Mouse (Mus musculus): ENCODE measurements around the gene Cox7a2.

Cox7a2 gene

DNA sequence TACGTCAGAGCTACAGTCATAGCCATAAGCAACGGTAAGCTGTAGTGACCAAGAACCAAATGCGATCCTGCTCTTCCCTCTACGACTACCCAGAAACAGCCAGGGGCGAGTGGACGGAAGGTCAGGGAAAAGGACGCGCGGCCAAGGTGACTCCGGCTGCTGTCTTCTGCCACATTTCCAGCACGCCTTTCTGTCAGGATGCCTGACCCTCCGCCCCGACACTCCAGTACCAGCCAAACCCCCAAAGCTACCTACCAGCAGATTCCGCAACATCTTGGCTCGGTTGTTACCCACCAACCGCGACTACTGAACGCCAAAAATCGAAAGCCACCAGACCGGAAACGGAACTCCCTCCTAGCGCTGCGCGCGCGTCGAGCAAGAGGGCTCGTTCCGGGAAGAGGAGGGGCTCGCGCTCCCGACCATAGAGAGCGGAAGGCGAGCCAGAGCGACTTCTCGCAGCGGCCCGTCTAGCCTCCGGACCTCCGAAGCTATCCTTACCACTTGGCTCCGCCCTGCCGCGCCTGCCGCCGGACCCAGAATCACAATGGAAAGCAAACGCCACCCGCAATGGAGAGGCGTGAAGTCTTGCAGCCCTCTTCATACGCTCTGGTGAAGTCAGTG lies at the start of gene Cox7a2:
Gene Cox7a2 (minus strand): TSS at position 494 of the 621 bp plus-strand sequence.
- DNase-seq = peak; percentile 99

DNA sequence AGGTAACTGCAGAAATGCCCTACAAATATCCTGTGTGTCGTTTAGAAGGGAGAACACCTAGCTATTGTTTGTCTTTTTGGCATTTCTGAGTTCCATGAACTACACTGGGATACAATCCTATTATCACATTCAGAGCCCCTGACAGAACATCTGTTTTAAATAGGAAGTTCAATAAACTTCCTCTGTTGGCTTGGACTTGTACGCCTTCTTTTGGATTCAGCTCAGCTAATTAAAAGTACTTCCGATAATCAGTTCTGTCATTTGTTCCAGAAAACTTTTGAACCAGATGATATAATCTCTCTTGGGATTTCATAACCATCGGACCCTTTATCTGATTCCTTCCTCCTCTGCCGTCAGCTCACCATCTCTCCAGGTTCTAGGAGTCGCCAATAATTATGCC lies 49.7 kb upstream of the Cox7a2 start:
- DNase-seq = no peak

DNA sequence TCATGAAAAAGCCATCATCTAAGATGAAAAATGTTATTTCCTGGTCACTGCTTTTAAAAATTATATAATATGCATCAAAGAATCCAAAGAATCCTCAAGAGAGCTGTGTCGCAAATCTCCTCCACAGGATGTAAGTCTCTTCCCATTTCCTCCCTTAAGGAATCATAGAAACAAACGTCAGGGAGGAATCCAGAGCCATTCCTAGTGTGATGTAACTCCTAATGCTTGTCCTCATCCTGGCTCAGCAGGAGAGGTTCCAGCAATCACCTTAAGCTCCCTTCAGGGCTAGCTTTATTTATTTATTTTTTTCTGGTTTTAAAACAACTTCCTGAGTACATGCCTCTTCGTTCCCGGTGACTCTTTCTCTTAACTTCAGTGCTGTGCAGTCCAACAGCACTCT lies 47.5 kb upstream of the Cox7a2 start:
- DNase-seq = no peak

DNA sequence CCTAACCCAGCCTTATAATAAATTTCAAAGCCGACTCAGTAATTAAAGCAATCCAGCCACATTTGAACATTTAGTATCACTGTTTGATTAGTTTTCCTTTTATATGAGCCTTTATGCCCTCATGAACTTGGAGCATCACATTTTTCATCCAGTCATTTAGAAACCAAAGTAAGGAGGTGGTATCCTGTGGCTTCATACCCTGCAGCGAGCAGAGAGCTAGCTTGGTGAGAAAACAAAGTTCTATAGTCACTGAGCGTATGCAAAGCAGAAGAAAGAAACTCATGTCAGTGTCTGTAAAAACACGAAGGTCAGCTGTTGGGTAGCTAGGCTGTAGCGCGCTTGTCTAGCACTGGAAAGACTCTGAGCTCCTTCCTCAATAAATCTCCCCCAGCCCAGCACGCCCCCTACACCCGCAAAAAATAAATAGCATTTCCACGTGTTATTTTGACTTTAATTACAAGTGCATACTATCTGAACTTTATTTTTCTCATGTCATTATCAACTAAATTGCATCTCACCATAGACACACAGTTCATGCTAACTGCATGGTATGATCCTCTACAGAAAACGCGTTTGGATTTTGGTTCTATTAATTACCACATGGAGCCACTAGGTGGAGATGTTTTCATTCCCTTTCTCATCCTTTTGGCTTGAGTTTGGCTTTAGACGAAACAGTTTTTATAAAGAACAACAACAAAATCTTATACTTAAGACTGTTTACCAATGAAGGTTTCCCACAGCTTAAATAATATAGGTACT lies 46.8 kb upstream of the Cox7a2 start:
- DNase-seq = peak; percentile 68

DNA sequence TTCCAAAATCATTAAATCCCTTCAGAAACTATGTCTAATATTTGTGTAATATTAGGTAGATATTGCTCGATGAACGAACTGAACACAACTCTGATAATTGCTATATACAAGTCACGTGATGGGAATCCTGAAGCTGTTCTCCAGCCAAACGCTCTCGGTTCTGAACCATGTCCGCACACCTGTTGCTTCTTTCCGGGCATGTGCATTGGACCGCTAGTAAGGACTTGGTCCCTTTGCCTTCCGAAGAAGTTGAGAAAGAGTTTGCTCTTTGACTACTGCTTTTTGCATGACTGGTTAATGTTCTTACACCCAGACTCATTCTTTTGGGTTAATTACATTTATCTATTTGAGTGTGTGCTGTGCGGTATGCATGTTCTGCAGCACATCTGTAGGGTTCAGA lies 45.7 kb upstream of the Cox7a2 start:
- no peak for DNase-seq

DNA sequence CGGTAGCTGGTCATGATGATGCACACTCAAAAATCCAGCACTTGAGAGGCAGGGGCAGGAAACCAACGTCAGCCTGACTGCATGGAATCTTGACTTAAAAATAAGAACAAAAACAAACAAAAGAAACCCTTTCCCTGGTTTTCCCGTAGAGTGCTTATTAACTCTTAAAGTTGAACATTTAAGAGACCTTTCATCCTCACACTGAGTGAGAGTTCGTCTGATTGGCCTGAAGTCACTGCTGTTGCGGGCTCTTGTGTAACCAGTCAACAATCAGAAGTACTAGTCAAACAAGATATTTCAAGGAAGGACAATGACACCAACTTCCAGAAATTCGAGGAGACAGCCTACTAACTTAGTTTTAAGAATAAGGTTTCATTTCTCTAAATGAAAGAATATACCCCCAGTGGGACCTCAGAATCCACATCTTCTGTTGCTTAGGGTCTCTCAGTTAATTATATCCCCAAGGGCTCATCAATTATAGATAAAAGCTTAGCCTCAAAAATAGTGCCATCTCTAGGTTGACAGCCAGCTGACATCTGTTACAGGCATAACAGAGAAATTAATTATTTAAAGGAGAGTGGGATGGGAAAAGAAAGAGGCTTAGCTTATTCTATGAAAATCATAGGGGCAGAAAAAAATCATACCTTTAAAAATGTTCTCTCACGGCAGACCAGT lies 36.9 kb upstream of the Cox7a2 start:
- DNase-seq = no peak

DNA sequence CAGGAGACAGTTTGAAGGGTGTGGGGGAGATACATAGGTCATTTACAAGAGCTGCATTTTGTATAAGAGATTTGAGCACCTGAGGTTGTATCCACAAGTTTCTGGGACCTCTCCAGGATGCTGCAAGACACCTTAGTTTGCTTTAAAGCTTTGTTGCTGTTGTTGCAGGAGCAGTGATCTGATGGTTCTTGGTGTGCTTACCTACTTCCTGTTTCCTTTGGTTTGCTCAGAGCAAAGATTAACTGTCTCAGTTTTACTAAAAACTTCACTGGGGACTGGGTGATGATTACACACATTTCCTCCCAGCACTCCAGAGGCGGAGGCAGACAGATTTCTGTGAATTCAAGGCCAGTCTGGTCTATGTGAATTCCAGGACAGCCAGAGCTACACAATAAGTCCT lies 35.4 kb upstream of the Cox7a2 start:
- no peak for DNase-seq

DNA sequence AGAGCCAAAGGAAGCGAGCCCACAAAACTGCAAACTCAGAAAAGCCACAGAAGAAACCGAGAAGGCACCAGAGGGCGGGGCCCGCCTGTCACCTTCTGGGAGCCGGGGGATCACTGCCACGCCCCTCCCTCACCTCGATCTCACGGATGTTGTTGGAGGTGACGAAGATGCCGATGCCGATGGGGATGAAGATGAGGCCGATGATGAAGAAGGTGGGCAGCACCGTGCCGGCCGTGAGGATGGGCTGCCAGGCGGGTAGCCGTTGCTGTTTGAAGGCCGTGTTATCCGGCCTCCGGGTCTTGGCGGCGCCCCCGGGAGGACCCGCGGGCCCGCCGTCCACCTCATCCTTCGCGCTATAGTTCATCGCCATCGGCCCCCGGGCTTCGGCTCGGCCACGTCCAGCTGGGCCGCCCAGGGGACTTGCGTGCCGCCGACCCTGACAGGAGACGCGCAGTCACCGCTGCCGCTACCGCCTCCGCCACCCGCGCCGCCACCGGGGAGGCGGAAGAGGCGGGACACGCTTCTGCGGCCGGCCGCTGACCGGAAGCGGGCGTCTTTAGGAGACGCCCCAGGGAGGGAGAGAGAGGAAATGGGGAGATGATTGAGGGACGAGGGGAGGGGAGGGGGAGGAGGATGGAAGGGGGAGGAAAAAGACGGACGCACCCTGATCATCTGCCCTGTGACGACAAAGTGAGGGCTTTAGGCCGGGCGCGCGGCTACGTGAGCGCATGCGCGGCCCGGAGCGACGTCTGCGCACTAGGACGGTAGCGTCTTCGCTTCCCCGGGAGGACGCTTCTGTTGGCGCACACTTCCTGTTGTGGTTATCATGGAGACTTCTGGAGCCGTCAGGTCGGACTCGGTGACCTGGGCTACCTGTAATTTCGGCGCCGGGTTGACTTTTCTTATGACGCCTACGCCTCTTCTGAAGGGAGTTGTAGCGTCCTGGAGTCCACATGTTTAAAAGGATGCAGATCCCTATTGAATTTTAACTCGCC lies 33.5 kb upstream of the Cox7a2 start, which contains the start of gene Tmem30a:
Gene Tmem30a (minus strand): TSS at position 667 of the 995 bp plus-strand sequence.
- DNase-seq = peak; percentile 99

DNA sequence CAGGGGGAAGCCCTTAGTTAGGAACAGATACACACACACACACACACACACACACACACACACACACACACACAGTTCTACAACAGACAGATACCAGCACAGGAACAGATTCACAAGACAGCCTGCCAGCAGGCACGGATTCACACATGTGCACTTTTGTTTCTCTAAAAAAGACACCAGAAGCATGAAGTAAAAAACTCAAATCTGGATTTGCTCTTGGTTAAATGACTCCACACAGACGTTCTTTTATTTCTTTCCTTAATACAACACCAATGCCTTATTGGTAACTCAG lies 26.1 kb upstream of the Cox7a2 start:
- no peak for DNase-seq

DNA sequence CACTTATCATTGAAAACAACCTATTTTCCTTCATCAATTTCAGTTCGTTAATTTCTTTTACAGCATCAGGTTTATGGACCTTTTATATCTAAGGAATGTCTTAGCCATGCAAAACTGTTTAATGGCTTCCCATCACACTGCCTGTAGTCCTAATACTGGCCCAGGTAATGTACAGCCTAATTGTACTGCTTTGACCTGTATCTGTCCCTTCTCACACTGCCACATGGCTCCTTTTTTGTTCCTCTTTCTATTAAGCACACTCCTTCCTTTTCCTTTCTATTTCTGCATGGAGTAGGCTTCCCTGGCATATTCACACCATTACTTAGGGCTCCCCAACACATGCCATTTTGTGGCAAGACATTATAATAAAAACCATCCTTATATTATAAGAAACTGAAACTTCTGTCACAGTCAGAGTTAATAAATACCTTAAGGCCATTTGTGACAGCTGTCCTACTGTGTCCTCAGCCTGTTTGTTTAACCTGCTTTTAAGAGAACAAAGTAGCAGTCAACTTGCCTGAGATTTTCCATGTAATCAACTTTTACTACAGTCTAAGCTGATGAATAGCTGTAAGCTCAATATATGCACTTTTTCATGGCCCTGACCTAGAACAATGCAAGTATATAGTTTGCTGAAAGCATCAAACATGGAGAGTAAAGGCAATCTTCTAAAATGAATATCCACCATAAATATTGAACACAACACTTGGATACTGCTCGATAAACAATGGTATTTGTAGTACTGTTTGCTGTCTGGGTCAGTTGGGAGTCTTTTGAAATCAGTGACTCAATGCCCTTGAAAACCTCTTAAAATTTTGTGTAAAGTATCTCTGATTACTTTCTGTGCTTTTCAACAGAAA lies 25.5 kb upstream of the Cox7a2 start:
- DNase-seq = no peak

DNA sequence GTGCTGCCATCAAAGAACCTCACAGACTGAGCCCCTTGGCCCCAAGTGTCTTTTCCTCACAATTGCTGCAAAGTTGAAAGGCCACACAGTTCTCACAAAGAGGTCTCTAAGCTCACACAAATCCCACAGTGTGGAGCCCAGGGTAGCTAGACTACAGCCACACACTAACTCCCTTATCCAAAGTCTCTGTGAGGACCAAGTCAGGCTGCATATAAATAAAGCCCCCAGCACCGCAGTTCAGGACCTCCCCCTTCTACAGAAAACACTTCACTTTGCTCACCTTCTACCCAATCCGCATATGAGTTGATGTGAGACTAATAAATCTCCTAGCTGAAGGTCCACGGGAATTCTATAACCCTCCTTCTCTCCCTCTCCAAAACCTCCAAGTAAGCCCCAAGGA lies 24.8 kb upstream of the Cox7a2 start:
- no peak for DNase-seq

DNA sequence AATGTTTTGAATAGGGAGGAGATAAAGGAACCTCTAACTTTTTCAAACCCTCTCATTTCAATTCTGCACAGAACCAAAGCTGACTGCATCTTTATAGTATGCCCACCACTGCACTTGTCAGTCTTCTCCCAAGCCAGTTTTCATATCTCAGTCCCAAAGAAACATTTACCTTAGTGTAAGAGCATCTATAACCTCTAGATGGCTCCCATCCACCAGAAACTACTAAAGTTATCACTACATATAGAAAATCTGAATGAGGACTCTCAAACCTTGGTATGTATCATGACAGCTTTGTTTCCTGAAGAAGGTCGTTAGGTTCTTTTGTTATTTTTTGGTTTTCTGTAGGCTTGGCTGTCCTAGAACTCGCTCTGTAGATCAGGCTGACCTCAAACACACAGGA lies 19.7 kb upstream of the Cox7a2 start:
- DNase-seq = peak; percentile 25

DNA sequence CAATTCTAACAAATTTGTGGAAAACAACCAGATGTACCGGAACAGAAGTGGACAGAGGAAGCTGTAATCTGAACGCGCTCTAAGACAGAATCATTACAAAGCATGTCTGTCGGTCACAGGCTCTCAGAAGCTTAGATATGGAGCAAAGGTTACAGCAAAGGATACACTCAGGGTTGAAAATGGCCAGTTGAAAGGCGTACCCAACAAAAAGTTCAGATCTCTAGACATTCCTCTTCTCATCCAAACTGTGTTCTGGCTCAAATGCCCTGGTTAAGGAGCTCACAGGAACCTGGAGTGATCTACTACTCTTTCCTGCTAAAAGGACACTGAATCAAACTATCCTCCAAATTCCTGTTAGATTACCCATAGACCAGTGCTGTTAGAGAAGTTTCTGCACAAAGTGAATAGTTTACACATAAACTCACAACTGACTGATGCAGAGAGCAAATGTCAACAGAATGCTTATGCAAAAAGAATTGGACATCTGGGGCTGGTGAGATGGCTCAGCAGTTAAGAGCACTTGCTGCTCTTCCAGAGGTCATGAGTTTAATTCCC lies 7.4 kb upstream of the Cox7a2 start:
- no peak for DNase-seq

DNA sequence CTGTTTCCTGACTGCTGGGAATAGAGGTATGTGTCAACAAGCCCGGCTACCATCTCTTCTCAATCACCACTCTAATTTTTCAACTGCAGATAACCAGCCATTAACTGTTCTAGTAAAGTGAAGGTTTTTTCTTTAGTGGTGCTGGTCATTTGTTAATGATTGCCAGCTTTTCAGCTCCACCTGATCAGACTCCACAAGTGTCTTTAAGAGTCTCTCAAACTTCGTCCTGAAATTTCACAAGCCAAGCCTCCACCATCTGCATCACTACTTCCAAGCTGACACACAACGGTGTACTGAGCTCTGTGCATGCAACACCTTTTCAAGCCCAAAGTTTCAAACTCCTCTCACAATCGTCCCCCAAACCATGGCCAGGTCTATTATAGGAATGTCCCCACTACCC lies 5.7 kb upstream of the Cox7a2 start:
- no peak for DNase-seq

DNA sequence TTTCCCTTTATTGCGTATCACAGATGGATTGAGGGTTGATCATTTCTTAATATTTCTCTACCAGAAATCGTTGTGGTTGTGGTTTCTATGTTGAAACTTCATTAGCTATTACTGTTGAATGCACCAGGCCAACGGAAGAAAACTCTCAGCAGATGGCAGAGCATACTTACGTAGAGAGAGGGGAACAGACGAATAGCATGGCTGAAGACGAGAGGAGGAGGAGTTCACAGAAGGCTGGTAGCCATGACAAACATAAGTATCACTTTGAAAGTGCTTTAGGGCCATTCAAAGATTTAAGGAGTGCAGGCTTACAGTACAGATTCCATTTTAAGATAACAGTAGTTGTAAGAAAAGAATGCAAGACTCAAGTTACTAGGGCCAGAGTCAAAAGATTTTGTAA lies 2.8 kb upstream of the Cox7a2 start:
- DNase-seq = no peak

DNA sequence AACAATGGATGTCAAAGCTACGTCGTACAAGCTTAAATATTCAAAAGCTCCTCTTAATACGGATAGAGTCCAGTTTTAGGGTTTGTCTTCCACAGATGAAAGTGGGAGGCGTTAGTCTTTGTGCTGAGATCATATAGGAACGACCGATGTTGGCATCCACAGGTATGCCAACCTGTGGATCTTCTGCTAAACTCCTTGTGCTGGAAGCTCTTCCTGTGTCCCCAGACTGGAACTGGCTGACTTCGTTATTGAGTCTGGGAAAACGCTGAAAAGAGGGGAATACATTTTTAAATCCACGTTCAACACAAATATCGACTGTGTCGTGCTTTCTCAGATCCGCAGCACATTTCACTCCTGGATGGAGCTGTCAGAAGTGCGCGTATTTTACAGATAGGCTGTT lies 398 bp upstream of the Cox7a2 start:
- no peak for DNase-seq

DNA sequence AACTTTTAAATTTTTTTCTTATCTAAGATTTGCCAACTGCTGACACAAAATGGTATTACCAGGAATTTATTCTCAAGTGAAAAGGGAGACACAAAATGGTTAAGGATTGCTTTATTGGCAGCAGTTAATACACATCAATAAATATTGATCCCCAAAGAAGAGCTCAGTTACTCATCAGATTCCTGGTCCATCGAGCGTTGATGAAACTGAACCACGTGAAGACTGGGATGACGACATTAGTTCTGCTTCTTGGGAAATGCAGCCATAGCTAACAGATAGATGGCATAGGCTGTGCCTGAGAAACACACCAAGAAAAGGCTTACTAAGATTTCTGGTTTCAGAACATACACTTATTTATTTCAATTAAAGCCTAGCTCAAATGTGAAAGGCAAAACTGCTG lies 4.4 kb downstream of the Cox7a2 start:
- no peak for DNase-seq

DNA sequence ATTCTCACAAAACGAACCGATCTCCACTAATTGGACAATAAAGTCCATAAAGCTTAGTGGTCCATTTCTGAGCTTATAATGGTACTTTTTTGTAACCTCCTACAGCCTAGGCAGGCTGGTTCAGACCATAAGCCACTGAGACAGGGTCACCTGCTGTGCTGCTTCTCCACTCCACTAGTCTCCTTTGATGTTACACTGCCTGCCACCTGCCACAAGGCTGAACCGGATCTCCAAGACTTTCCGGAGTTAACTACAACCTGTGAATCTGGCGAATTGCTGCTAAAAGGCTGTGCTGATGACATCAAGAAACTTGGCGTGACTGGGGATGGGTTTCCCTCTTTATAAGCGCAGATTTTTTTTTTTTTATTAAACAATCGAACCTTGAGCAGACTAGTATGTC lies 7.8 kb downstream of the Cox7a2 start:
- DNase-seq = no peak

DNA sequence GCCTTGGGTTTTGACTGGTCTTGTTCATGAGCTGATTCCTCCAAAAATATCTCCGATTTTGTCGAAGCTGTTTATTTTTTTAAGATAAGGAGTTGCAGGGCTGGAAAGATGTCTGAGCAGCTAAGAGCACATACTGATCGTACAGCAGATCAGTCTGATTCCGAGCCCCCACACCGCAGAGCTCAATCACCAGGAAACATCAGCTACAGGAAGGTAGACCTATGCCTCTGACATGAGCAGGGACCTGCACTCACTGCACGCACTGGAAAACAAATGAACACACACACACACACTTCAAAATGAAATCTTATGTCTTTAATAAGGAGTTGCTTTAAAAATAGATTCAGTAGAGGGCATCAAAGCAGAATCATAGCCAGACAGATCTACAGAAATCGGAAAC lies 9.0 kb downstream of the Cox7a2 start:
- no peak for DNase-seq

DNA sequence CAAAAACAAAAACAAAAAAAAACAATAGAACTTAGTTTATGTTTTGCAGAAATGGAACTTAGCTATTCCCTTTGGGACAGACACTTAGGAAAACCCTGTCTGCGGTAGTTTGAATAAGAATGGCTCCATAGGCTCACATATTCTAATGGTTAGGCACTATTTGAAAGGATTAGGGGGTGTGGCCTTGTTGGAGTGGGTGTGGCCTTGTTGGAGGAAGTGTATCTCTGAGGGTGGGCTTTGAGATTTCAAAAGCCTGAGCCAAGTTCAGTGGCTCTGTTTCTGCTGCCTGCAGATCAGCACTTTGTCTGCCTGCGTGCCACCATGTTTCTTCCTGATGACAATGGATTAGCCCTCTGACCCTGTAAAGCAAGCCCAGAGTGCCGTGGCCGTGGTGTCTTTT lies 14.6 kb downstream of the Cox7a2 start:
- DNase-seq = no peak

DNA sequence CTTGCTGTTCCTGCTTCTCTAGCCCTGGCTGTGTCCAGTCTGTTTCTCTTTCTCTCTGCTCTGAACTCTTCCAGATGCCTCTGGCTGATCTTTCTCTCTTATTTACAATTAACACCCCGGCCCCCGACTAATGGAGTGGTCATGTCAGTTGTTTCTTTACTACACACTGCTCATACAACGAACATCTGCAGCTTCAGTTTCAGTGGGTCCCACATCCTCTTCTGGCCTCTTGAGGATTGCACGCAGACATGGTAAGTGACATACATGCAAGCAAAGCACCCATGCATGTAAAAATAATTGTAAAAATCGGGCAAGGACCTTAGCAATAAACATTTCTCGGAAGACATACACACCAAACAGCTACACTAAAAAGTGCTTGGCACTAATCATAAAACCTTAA lies 24.1 kb downstream of the Cox7a2 start:
- no peak for DNase-seq

DNA sequence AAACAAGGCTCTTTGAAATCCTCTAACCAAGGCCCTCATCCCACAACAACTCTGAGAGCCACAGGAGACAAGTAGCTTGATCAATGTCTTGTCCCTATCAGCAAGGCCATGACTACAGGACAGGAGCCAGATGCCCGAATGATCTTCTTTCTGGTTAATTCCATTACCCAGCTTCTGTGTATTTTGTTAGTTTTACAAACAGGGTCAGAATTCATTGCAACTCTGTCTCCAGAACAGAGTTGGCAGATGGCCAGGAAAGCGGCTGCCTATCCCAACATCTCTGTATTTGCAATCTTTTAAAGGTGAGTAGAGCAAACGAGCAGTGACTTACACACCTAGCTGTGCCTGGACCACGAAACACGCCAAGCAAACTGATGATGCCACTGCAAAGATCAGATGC lies 29.4 kb downstream of the Cox7a2 start:
- no peak for DNase-seq

All from retina, postnatal 1 day (tissue).